Mouse (Mus musculus) liver, embryonic 14.5 days (tissue): ENCODE measurements around the gene R3hdm4.

Experiments
- CTCF ChIP-seq: IDR thresholded peaks from 2 replicates; pipeline ENCODE4 v1.5.1; 2016; ENCODE audit warnings: antibody characterized with exemption, low read depth, control low read depth
- EP300 ChIP-seq: IDR thresholded peaks from 2 replicates; pipeline ENCODE4 v1.6.1; 2016; ENCODE audit warnings: antibody characterized with exemption, low read depth

- TF ChIP-seq CTCF: no peak
- TF ChIP-seq EP300: no peak
Measured at GRCm38 (mm10) chr10:79947502-79947901, 26.5 kb upstream of the R3hdm4 start.
